In the genomic region with DNA sequence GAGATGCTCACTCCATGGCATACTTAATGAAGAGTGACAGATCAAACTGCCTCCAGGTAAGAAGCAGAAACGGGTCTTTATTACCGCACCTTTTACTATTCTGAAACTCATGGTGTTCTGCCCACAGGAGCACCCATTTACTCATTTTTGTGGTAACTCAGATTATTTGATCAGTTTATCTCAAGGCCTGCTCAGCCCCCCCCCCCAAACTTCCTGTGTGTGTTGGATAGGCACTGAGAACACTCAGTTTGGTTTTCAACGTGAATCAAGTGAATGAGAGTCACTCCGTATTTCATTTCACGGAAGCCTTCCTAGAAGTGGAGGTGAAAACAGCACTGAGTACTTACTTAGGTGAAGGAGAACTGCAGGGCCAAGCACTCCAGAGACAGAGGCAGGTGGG, we compare ENCODE assay signal across 8 mouse cellular contexts.
"Had no signal": no experiment of that assay in that cellular context is flagged by ENCODE, and none has a peak within 500 bp of the region (broad histone marks: within the 10 kb centered on the region; RNA-seq: fewer than 3 reads in every experiment).

No protein-coding gene starts in this region.

- DNase-seq: kidney, adult 8-10 months; kidney, postnatal 25 days; layer of hippocampus, adult 9-11 months; layer of hippocampus, postnatal 36 days; lung, embryonic 14.5 days; lung, postnatal 10 days; right cerebral cortex, adult 18-20 months; right cerebral cortex, postnatal 25 days had no signal
